Mouse (Mus musculus) adrenal gland, adult 18-20 months (tissue): ENCODE measurements at regions not wholly inside any gene's neighbourhood (a gene's known extent, or its start where the extent isn't known, plus 50 kb on each side); places are given as distances from the start of the nearest gene placed in this dataset.

ENCODE experiments used
- DNase-seq, 2 experiments: peaks; one replicate each; pipeline ENCODE4 v3.0.0; 2021 to 2022; ENCODE audit warnings: low spot score in 2 of 2

DNA sequence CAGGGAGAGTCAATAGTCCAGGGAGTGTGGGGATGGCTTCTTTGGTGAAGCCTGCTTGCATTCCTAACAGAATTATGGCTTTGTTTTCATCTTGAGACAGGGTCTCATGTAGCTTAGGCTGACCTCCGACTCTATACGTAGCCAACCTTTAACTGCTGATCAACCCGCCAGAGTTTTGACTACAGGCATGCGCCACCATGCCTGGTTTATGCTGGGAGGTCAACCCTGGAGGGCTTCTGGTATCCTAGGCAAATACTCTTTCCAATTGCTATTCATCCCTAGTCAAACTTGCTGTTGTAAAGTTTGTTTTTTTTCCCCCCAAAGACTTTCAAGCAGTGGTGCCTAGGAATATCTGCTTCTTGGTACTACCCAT lies 127.3 kb upstream of the Adgrl2 start:
- DNase-seq = no peak

DNA sequence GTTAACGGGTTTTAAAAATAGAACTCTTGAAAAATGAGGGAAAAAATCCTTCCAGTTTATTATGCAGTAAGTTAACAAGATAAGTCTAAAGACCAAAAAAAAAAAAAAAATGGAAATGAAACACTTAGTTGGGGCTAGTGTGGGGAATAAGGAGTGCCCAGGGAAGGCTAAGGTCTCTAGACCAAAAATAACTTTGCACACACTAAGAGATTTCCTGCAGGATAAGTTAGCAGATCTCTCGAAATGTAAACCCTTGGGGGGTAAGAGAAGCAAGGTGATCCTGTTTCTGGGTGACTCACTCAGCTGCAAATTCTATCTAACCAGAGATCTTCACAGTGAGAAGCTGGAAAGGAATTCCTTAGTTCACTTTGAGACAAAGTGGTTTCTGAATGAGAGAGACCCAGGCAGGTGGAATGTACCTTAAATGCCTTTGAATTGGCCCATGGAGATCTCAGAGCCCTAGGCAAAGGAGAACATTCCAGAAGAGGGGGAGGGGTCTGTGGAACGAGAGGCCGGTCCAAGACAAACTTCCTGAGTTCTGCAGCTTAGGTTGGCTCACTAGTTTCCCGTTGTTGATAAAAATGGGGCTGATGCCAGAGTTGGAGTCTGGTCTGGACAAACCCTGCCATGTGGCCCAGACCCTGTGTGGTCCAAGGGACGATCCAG lies 126.8 kb upstream of the Adgrl2 start:
- no peak for DNase-seq

DNA sequence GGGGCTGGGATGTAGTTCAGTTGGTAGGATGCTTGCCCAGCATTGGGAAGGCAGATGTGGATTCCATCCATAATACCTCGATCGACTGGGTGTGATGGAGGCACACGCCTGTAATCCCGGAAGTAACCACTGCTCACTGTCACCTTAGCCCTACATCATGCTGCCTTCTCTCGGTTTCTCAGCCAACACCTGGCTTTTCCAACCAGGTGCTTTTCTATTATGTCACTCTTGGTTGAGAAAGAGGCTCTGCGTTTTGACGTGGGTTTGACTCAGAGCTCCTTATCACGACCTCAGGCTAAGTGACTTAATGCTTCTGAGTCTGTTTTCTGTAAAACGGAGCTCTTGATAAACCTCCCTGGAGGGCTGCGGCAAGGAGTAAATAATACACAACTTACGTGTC lies 126.2 kb upstream of the Adgrl2 start:
- DNase-seq = no peak

GRCm38 (mm10) chr3:149115901-149116300 lies 125.5 kb upstream of the Adgrl2 start:
- DNase-seq = no peak

DNA sequence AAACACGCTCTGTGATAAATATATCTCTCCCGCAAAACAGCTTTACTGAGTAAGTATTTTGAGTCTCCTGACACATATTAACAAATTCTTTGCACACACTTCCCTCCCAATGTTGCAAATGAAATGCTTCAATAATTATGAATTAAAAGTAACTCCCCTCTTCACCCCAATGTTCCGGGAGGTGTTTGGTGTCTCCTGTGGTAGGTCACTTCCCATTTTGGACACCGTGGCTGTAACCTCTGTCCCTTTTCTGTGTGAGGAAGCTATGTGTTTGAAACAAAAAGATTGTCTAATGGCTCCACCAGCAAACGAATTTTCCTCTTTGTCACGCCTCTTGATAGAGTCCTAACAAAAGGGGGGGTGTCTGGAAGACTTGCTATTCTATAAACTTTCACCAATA lies 122.5 kb upstream of the Adgrl2 start:
- DNase-seq = no peak

GRCm38 (mm10) chr3:149111529-149112439 lies 121.4 kb upstream of the Adgrl2 start:
- peak in 1 of 2 experiments; percentile 5 for DNase-seq

GRCm38 (mm10) chr3:149110831-149111230 lies 120.5 kb upstream of the Adgrl2 start:
- DNase-seq = no peak

- DNase-seq = no peak
Observed at GRCm38 (mm10) chr3:149105709-149106450, 115.5 kb upstream of the Adgrl2 start.

DNA sequence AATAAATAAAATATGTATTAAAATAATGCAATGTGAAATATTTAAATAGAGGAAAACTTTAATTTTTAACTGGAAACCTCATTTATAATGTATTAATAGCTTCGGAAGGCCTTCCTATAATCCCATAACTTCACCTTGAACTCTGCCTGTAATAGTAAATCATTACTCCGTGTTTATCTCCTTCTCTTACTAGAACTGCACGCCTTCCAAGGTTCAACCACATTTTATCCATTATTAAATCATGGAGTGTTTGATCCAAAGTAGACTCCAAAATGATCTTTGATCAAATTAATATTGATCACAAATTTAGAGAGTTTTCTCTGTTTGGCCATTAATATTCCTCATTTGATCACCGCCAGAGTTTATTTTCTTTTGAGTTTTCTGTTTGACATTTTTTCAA lies 114.8 kb upstream of the Adgrl2 start:
- no peak for DNase-seq

DNA sequence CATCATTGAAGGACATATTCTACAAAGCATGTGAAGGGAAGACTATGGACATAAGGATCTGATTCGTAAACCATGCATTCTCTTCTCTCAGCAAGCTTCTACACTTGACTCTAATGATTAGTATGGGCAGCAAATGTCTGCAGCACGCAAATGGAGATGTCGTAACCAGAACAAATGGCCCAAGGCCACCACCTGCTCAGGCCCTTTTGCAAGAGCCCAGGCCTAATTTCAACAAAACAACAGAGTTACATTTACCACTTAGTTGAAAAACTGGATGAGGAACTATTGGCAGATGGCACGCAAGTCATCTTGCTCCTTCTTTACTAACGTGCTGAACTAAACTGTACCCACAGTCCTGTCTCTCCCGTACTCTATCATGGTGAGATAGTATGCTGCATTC lies 113.7 kb upstream of the Adgrl2 start:
- no peak for DNase-seq

- DNase-seq = no peak
Observed at GRCm38 (mm10) chr3:149103469-149103868, 113.1 kb upstream of the Adgrl2 start.

- DNase-seq = no peak
Observed at GRCm38 (mm10) chr3:149102846-149103245, 112.5 kb upstream of the Adgrl2 start.

DNA sequence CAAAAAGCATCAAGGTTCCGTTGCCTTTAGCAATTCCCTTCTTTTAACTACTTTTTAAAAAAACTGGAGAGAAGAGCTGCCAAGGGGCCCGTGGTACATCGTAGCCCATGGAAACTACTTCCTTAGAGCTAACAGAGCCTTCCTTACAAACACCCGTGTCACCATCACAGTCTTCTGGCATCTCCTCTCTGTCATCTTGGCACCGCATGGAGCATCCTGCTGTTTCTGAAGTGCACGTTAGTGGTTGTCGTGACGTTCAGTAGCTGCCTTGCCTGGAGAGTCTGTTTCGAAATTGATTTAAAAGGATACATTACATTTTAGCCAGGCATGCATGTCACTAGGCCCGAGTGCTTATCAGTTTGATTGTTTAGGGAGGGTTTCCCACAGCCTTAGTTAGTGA lies 111.4 kb upstream of the Adgrl2 start:
- DNase-seq = no peak

- no peak for DNase-seq
Observed at GRCm38 (mm10) chr3:149098764-149099163, 108.4 kb upstream of the Adgrl2 start.

GRCm38 (mm10) chr3:149097026-149097425 lies 106.7 kb upstream of the Adgrl2 start:
- no peak for DNase-seq

DNA sequence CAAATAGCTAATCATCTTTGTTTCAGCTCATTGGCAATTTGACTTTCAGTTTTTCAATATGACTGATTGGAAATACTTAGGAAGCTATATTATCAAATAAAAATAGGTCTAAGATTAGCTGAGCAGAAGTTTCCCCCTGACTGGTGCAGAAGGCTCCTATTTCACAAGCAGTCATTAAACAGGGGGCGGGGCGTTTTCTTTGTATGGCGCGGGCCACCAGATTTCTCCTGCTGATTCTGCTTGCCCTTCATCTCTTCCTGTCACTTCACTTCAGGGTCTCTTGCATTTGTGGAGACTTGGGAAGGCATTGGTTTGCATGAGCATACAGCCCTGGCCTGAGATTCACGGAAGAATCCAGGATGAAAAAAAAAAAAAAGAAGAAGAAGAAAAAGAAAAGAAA lies 102.3 kb upstream of the Adgrl2 start:
- DNase-seq = no peak

- no peak for DNase-seq
Observed at GRCm38 (mm10) chr3:149090103-149090502, 99.7 kb upstream of the Adgrl2 start.

- DNase-seq = no peak
Observed at GRCm38 (mm10) chr3:149088621-149089128, 98.3 kb upstream of the Adgrl2 start.

- DNase-seq = no peak
Observed at GRCm38 (mm10) chr3:149087488-149087887, 97.1 kb upstream of the Adgrl2 start.

- no peak for DNase-seq
Observed at GRCm38 (mm10) chr3:149086704-149087103, 96.3 kb upstream of the Adgrl2 start.

DNA sequence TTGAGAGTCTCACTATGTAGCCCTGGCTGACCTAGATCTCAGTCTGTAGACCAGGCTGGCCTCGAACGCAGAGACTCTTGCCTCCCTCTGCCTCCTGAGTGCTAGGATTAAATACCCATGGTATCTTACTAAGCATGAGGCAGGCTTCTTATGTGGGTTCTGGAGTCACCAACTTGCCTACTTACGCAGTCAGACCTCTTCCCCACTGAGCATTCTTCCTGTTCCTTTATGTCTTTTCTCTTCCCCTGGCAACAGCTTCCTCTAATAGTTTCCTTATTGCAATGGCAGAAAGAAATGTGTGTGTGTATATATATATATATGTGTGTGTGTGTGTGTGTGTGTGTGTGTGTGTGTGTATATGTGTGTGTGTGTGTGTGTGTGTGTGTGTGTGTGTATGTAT lies 95.7 kb upstream of the Adgrl2 start:
- DNase-seq = no peak
